In genomic region chr10:127471281-127471988, GRCm38 (mm10) we compare ENCODE assay signal across 10 mouse cellular contexts. TPM values are rescaled to one million over a fixed set of nuclear protein-coding genes. Genes with fewer than 3 reads are reported as not detected.
DNase-seq lines count a peak whose midpoint lies in the region; ATAC-seq lines count a peak whose summit lies in the region.
"Had no signal": no experiment of that assay in that cellular context is flagged by ENCODE, and none has a peak within 500 bp of the region (broad histone marks: within the 10 kb centered on the region; RNA-seq: fewer than 3 reads in every experiment).

No protein-coding gene starts in this region.

- no peak overlapping the region for H3K4me2 ChIP-seq in kidney, embryonic 16.5 days (replicated peaks; ENCODE audit: low read depth, low read length)
- H3K4me2 ChIP-seq: neural tube, embryonic 13.5 days had no signal

- H3K9ac ChIP-seq in kidney, embryonic 16.5 days (replicated peaks; ENCODE audit: low read length): no peak overlapping the region
- H3K9ac ChIP-seq: neural tube, embryonic 13.5 days had no signal

- WGBS in kidney, embryonic 16.5 days: 55% methylated on average over 15 of the region's 15 CpGs

- peaks cover 24% of the 10 kb centered on the region for H3K36me3 ChIP-seq in kidney, embryonic 16.5 days (ENCODE audit: insufficient read depth, low read length)

- 0 out of 2 replicates have a peak, but pooled peaks cover 4% of the 10 kb centered on the region for H3K4me1 ChIP-seq in kidney, embryonic 16.5 days (ENCODE audit: insufficient read depth, low read length)
- H3K4me1 ChIP-seq: neural tube, embryonic 13.5 days had no signal

- ATAC-seq in kidney, embryonic 16.5 days (ENCODE audit: low FRiP score, low TSS enrichment): peak; percentile 67; the same call in 1 of the 2 replicates
- ATAC-seq in granulocyte monocyte progenitor cell, adult 5-6 weeks (replicated peaks; ENCODE audit: poor library complexity, severe bottlenecking): peak; percentile 90
- ATAC-seq: Patski had no signal

- no peaks in the 10 kb centered on the region for H3K27me3 ChIP-seq in kidney, embryonic 16.5 days (ENCODE audit: insufficient read depth, low read length)
- H3K27me3 ChIP-seq: neural tube, embryonic 13.5 days; Patski had no signal

- no peaks in the 10 kb centered on the region for H3K9me3 ChIP-seq in kidney, embryonic 16.5 days (ENCODE audit: low read length)
- H3K9me3 ChIP-seq: neural tube, embryonic 13.5 days had no signal

- H3K27ac ChIP-seq in kidney, embryonic 16.5 days (ENCODE audit: low read length): peak overlapping the region; percentile 8; the same call in 1 of the 2 replicates
- H3K27ac ChIP-seq: gastrocnemius, adult 2 months; neural tube, embryonic 13.5 days had no signal

- no peak for DNase-seq in kidney, adult 8-10 months
- DNase-seq in kidney, postnatal 4 days: peak; percentile 47 to 68
- peak; percentile 45 for DNase-seq in retina, postnatal 1 day
- no peak for DNase-seq in ovary, postnatal 36 days (ENCODE audit: low spot score)
- no peak for DNase-seq in layer of hippocampus, adult 18-20 months (ENCODE audit: low spot score in 2 of 2)
- DNase-seq: gastrocnemius, adult 2 months had no signal

- H3K4me3 ChIP-seq in kidney, embryonic 16.5 days (ENCODE audit: low read length): no peak overlapping the region
- H3K4me3 ChIP-seq: gastrocnemius, adult 2 months; neural tube, embryonic 13.5 days had no signal

RNA-seq across cellular contexts. Expression of gene Stac3, which starts 30.1 kb away (rescaled TPM):
- polyA plus RNA-seq in kidney, embryonic 16.5 days (2015; fragmentation: Nextera tagmentation; extraction: Ambion mirVana): 0.85 and 1.9 TPM in 2 replicates
- 0.90 TPM in 1 of 2 replicates, not detected in the other for total RNA-seq in granulocyte monocyte progenitor cell, adult 5-6 weeks (2014; fragmentation: Nextera tagmentation)
- 0.13 and 0.26 TPM in 2 replicates for total RNA-seq in granulocyte monocyte progenitor cell, adult 5-6 weeks (2017)
- 1 to 10 TPM; 2.4 to 3.5 TPM for total RNA-seq in layer of hippocampus, adult 18-20 months (2021)

RNA-seq across cellular contexts. Expression of gene Ndufa4l2, which starts 43.3 kb away (rescaled TPM):
- 74.4 and 77.3 TPM in 2 replicates for polyA plus RNA-seq in kidney, embryonic 16.5 days (2015; fragmentation: Nextera tagmentation; extraction: Ambion mirVana)
- total RNA-seq in granulocyte monocyte progenitor cell, adult 5-6 weeks (2014; fragmentation: Nextera tagmentation): 1.2 TPM in 1 of 2 replicates, not detected in the other
- total RNA-seq in granulocyte monocyte progenitor cell, adult 5-6 weeks (2017): not detected in 2 replicates
- total RNA-seq in layer of hippocampus, adult 18-20 months (2021): 1 to 10 TPM; 3.6 to 3.8 TPM

RNA-seq across cellular contexts. Expression of gene Shmt2, which starts 50.8 kb away (rescaled TPM):
- 119 and 123 TPM in 2 replicates for polyA plus RNA-seq in kidney, embryonic 16.5 days (2015; fragmentation: Nextera tagmentation; extraction: Ambion mirVana)
- 126 and 187 TPM in 2 replicates for total RNA-seq in granulocyte monocyte progenitor cell, adult 5-6 weeks (2014; fragmentation: Nextera tagmentation)
- 102 and 103 TPM in 2 replicates for total RNA-seq in granulocyte monocyte progenitor cell, adult 5-6 weeks (2017)
- total RNA-seq in layer of hippocampus, adult 18-20 months (2021): 10 to 100 TPM; 24.2 to 25.3 TPM

Comparison
In these comparisons a context has a peak if more than half of its experiments do, and no peak if none do; other contexts are left out.
1. DNase-seq: peak in kidney, postnatal 4 days (2 of 2) and retina, postnatal 1 day (single experiment); none in kidney, adult 8-10 months (0 of 2), ovary, postnatal 36 days (single experiment) and layer of hippocampus, adult 18-20 months (0 of 2).